Mouse (Mus musculus): ENCODE measurements at regions not wholly inside any gene's neighbourhood (a gene's known extent, or its start where the extent isn't known, plus 50 kb on each side); places are given as distances from the start of the nearest gene placed in this dataset.
"Not testable (repeated sequence)": the region's sequence is repeated elsewhere in the genome, so short reads cannot be mapped to it uniquely, and the experiment has no call there.

DNA sequence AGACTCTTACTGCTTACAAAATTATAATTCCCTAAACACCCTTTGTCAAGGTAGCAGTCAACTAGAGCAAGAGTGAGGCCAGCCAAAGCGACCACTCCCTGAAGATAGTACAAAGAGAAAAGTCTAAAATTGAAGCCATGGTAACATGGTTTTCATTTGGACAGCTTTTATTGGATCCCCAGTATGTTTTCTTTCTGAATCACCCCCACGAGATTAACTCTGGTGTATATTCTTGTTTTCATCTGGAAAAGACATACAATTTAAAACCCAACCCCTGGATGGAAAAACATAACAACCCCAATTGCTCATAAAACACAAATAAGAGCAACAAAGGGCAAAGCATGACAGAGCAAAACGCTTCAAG, 1339.0 kb downstream of the Zfp704 start:
- DNase-seq (ENCODE audit: low spot score) (no peak), ATAC-seq (ENCODE audit: low FRiP score) (no peak)
- Histone ChIP-seq H3K27me3 (ENCODE audit: control insufficient read depth, insufficient read depth, low read length) (no peaks in the 10 kb centered on the region), H3K27ac (ENCODE audit: low read depth, low read length) (no peak overlapping the region), H3K4me3 (ENCODE audit: low read depth, low read length) (no peak overlapping the region), H3K9ac (ENCODE audit: low read depth, low read length) (no peak overlapping the region), H3K4me1 (replicated peaks; ENCODE audit: control insufficient read depth, insufficient read depth, low read length) (no peaks in the 10 kb centered on the region), H3K36me3 (ENCODE audit: control insufficient read depth, insufficient read depth, low read length) (no peaks in the 10 kb centered on the region), H3K9me3 (ENCODE audit: control insufficient read depth, low read length) (no peaks in the 10 kb centered on the region), H3K4me2 (replicated peaks; ENCODE audit: low read depth, low read length) (no peak overlapping the region)
- 84% methylated on average over 3 of the region's 3 CpGs for WGBS

DNA sequence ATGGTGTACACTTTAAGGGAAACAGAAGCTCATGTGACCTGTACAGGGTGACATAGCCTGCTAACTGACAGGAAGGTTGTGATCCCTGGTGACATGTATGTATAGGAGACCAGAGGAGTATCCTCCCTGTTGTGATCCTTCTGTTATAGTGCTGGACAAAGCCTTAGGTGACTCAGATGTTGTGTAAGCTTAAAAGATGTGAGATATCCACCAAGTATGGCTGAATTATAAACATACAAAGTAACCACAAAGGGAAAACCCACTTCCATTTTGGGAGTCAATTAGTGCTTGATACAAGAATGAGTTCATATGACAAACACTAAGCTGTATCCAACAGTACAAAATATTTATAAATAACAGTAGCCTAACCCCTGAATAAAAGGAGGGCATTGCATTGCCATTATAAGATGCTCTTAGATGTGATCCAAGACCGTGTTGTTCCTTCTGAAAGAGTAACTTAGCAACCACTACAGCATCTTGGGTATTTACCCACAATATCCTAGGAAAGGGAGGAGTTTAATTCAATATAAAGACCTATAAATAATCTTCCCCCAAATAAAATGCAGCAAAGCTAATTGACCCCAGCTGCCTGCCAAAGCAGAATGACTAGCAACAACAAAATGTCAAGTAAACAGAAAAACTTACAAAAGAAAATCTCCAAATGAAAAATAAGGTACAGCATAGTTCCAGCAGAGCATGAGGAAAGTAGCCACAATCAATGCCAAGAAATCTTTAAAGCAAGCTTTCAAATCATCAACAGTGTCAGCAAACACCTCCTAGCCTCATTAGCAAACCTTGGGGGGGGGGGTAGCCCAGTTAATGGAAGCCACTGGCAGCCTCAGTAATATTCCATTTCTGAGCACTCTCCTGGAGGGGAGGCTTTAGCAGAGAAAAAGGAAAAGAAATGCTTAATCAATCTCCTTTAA, 1339.6 kb downstream of the Zfp704 start:
- 75% methylated on average over 1 of the region's 1 CpGs for WGBS
- Histone ChIP-seq H3K9me3 (ENCODE audit: control insufficient read depth, low read length) (no peaks in the 10 kb centered on the region), H3K27me3 (ENCODE audit: control insufficient read depth, insufficient read depth, low read length) (no peaks in the 10 kb centered on the region), H3K4me3 (ENCODE audit: low read depth, low read length) (no peak overlapping the region), H3K27ac (ENCODE audit: low read depth, low read length) (no peak overlapping the region), H3K9ac (ENCODE audit: low read depth, low read length) (no peak overlapping the region), H3K4me2 (replicated peaks; ENCODE audit: low read depth, low read length) (no peak overlapping the region), H3K4me1 (replicated peaks; ENCODE audit: control insufficient read depth, insufficient read depth, low read length) (no peaks in the 10 kb centered on the region), H3K36me3 (ENCODE audit: control insufficient read depth, insufficient read depth, low read length) (no peaks in the 10 kb centered on the region)
- DNase-seq (ENCODE audit: low spot score) = no peak
- 0 out of 2 replicates have a peak, but pooled peaks have one; percentile 27 for ATAC-seq (ENCODE audit: low FRiP score)

DNA sequence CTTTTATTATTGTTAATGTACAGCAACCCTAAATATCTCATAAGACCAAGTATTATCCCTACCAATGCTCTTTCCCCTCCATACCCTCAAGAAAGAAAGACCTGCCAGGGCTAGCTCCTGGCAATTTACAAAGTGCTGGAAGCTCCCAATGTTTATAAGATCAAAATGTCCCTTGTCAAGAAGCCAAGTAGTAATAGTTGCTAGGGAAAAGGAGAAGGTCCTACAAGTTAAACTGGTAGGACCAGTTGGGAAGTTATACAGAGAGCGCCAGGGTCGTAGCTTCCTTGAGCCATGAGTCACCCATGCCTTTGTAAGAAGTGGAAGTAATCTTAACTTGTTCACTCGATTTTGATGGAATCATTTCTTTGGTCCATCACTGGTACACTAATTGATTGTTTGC, 1344.1 kb downstream of the Zfp704 start:
- ATAC-seq (ENCODE audit: low FRiP score) = no peak
- WGBS = 81% methylated on average over 3 of the region's 3 CpGs

DNA sequence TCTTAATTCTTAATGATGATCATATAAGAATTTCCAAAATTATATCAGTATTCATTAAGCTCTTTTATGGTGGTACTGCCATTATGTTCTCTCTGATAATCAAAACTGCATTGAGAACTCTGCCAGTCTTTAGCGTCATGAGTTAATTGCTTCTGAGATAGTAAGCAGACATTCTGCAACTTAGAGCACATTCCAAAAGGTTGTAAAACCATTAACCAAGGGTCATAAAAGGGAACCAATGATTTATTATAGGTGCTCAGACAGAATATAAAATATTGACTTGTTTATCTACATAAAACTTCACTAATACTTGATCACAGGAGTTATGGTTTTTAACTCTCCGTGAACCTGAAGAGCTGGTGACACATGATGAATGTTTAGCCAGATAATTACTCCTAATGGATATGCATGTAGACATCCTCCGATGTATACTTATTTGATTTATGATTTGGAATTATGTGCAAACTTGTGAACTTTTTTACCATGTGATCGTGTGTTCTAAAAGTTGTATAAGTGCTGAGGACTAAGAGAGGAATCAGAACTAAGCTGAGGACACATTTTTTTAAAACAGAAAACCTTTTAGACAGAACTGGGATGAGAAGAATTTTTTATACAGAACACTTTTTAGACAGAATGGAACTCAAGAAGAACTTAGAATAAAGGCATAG, 1345.4 kb downstream of the Zfp704 start:
- Histone ChIP-seq H3K27me3 (ENCODE audit: control insufficient read depth, insufficient read depth, low read length) (no peaks in the 10 kb centered on the region), H3K4me1 (replicated peaks; ENCODE audit: control insufficient read depth, insufficient read depth, low read length) (no peaks in the 10 kb centered on the region), H3K4me3 (ENCODE audit: low read depth, low read length) (no peak overlapping the region), H3K4me2 (replicated peaks; ENCODE audit: low read depth, low read length) (no peak overlapping the region), H3K36me3 (ENCODE audit: control insufficient read depth, insufficient read depth, low read length) (no peaks in the 10 kb centered on the region), H3K27ac (ENCODE audit: low read depth, low read length) (no peak overlapping the region), H3K9ac (ENCODE audit: low read depth, low read length) (no peak overlapping the region), H3K9me3 (ENCODE audit: control insufficient read depth, low read length) (no peaks in the 10 kb centered on the region)
- DNase-seq (ENCODE audit: low spot score) = no peak
- ATAC-seq (ENCODE audit: low FRiP score) = no peak
- 86% methylated on average over 4 of the region's 4 CpGs for WGBS

More for the DNA sequence above, 1344.1 kb downstream of the Zfp704 start:
- no peak overlapping the region for H3K9ac ChIP-seq (ENCODE audit: low read depth, low read length)
- H3K36me3 ChIP-seq (ENCODE audit: control insufficient read depth, insufficient read depth, low read length) = no peaks in the 10 kb centered on the region
- DNase-seq (ENCODE audit: low spot score) = no peak
- no peak overlapping the region for H3K27ac ChIP-seq (ENCODE audit: low read depth, low read length)
- H3K4me2 ChIP-seq (replicated peaks; ENCODE audit: low read depth, low read length) = no peak overlapping the region
- no peaks in the 10 kb centered on the region for H3K27me3 ChIP-seq (ENCODE audit: control insufficient read depth, insufficient read depth, low read length)
- H3K4me3 ChIP-seq (ENCODE audit: low read depth, low read length) = no peak overlapping the region
- H3K4me1 ChIP-seq (replicated peaks; ENCODE audit: control insufficient read depth, insufficient read depth, low read length) = no peaks in the 10 kb centered on the region
- H3K9me3 ChIP-seq (ENCODE audit: control insufficient read depth, low read length) = no peaks in the 10 kb centered on the region

DNA sequence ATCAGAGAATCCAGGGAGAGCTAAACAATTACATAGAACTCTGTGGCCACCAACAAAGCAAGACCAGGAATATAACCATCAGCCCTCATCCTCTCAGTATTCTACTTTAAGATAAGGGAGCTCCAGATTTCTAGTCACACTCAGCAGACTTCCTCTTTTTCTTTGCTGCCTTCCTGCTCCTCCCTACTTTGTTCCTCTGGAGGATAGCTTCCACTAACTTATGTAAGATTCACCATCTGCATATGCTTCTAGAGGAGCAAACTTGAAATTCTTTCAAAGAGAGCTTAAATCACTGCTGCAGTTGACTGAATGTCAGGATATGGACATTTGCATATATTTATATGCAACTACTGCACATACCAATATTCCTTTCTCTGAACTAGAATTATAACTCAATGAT, 1352.6 kb downstream of the Zfp704 start:
- DNase-seq (ENCODE audit: low spot score) = no peak
- no peaks in the 10 kb centered on the region for H3K9me3 ChIP-seq (ENCODE audit: control insufficient read depth, low read length)
- no peak overlapping the region for H3K4me3 ChIP-seq (ENCODE audit: low read depth, low read length)
- no peaks in the 10 kb centered on the region for H3K36me3 ChIP-seq (ENCODE audit: control insufficient read depth, insufficient read depth, low read length)
- H3K9ac ChIP-seq (ENCODE audit: low read depth, low read length) = no peak overlapping the region
- H3K27ac ChIP-seq (ENCODE audit: low read depth, low read length) = no peak overlapping the region
- no peaks in the 10 kb centered on the region for H3K4me1 ChIP-seq (replicated peaks; ENCODE audit: control insufficient read depth, insufficient read depth, low read length)
- H3K27me3 ChIP-seq (ENCODE audit: control insufficient read depth, insufficient read depth, low read length) = no peaks in the 10 kb centered on the region
- no peak overlapping the region for H3K4me2 ChIP-seq (replicated peaks; ENCODE audit: low read depth, low read length)
- no peak for ATAC-seq (ENCODE audit: low FRiP score)

DNA sequence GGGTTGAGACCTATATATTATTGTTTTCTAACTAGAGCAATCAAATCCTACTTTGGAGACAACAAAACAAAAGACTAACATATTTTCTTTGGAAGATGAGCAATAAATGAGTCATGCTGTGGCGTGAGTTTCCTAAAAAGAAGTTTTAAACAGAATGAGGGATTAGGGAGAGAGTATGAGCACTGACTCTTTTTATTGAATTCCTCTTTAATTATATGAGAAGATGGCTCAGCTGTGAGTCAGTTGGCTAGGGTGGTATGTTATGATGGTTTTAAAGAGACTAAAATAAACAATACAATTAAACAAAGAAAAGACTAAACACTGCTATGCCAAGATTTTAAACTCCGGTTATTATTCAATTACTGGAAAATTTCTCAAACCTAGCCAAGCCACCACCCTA, 1357.6 kb downstream of the Zfp704 start:
- Histone ChIP-seq H3K4me1 (replicated peaks; ENCODE audit: control insufficient read depth, insufficient read depth, low read length) (no peaks in the 10 kb centered on the region), H3K9me3 (ENCODE audit: control insufficient read depth, low read length) (no peaks in the 10 kb centered on the region), H3K27ac (ENCODE audit: low read depth, low read length) (no peak overlapping the region), H3K27me3 (ENCODE audit: control insufficient read depth, insufficient read depth, low read length) (no peaks in the 10 kb centered on the region), H3K4me3 (ENCODE audit: low read depth, low read length) (no peak overlapping the region), H3K4me2 (replicated peaks; ENCODE audit: low read depth, low read length) (no peak overlapping the region), H3K36me3 (ENCODE audit: control insufficient read depth, insufficient read depth, low read length) (no peaks in the 10 kb centered on the region), H3K9ac (ENCODE audit: low read depth, low read length) (no peak overlapping the region)
- DNase-seq (ENCODE audit: low spot score) (no peak), ATAC-seq (ENCODE audit: low FRiP score) (no peak)
- 89% methylated on average over 2 of the region's 2 CpGs for WGBS

DNA sequence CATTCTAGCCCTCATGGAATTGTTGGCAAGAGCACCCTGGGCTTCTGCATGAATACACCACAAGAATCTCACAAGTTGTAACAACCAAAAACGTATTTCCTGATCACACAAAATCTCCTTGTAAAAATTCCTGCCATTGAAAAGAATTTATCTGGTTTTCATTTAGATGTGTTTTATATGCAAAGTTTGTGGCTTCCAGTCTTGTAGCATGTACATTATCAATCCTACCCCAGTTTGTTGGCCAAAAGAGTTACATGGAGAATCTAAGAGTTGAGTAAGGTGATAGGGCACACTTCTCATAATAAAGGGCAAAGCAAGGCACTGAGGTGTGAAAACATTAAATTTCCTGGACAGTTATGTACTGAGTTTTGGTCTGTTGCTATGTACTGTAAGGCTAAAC, 1361.0 kb downstream of the Zfp704 start:
- H3K4me3 ChIP-seq (ENCODE audit: low read depth, low read length) = no peak overlapping the region

DNA sequence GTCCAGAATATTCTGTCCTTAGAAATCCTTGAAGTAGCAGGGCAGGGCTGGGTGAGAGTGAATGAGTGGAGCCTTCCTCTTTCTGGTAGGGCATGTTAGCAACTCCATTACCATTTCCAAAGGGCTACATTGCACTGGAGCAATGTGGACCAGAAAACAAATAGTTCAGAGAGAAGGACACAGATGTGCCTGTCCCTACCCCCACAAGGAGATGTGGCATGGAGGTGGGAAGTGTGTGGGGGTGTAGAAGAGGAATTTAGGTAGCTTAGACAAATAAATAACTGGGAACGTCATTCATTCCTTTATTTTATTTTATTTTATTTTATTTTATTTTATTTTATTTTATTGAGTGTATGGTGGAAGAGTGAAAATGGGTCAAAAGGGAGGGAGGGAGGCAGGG, 1364.1 kb downstream of the Zfp704 start:
- H3K27me3 ChIP-seq (ENCODE audit: control insufficient read depth, insufficient read depth, low read length); H3K4me3 ChIP-seq (ENCODE audit: low read depth, low read length); H3K9me3 ChIP-seq (ENCODE audit: control insufficient read depth, low read length); H3K9ac ChIP-seq (ENCODE audit: low read depth, low read length); H3K4me1 ChIP-seq (replicated peaks; ENCODE audit: control insufficient read depth, insufficient read depth, low read length); H3K36me3 ChIP-seq (ENCODE audit: control insufficient read depth, insufficient read depth, low read length); H3K27ac ChIP-seq (ENCODE audit: low read depth, low read length); ATAC-seq (ENCODE audit: low FRiP score); H3K4me2 ChIP-seq (replicated peaks; ENCODE audit: low read depth, low read length): not testable (repeated sequence)
- peak; percentile 6 for DNase-seq (ENCODE audit: low spot score)
- WGBS = 37% methylated on average over 1 of the region's 1 CpGs

More for the DNA sequence above, 1361.0 kb downstream of the Zfp704 start:
- H3K4me1 ChIP-seq (replicated peaks; ENCODE audit: control insufficient read depth, insufficient read depth, low read length) = no peaks in the 10 kb centered on the region
- WGBS = 84% methylated on average over 1 of the region's 1 CpGs
- no peak overlapping the region for H3K9ac ChIP-seq (ENCODE audit: low read depth, low read length)
- ATAC-seq (ENCODE audit: low FRiP score) (no peak), DNase-seq (ENCODE audit: low spot score) (no peak)
- H3K9me3 ChIP-seq (ENCODE audit: control insufficient read depth, low read length) = no peaks in the 10 kb centered on the region
- H3K4me2 ChIP-seq (replicated peaks; ENCODE audit: low read depth, low read length) = no peak overlapping the region
- H3K27me3 ChIP-seq (ENCODE audit: control insufficient read depth, insufficient read depth, low read length) = no peaks in the 10 kb centered on the region
- no peaks in the 10 kb centered on the region for H3K36me3 ChIP-seq (ENCODE audit: control insufficient read depth, insufficient read depth, low read length)
- H3K27ac ChIP-seq (ENCODE audit: low read depth, low read length) = no peak overlapping the region

Data from hindbrain, embryonic 11.5 days (tissue).